Mouse (Mus musculus): ENCODE measurements around the gene Tcea3.

Gene Tcea3

GRCm38 (mm10) chr4:136247729-136248463 lies at the start of gene Tcea3:
Tcea3 (plus strand) TSS chr4:136247729.
- peak; percentile 81 to 90 for DNase-seq

GRCm38 (mm10) chr4:136198846-136199245 lies 48.7 kb upstream of the Tcea3 start:
- no peak for DNase-seq

GRCm38 (mm10) chr4:136199562-136200292 lies 47.8 kb upstream of the Tcea3 start:
- peak; percentile 58 to 62 for DNase-seq

- peak; percentile 65 to 88 for DNase-seq
Measured at GRCm38 (mm10) chr4:136202509-136202908, 45.0 kb upstream of the Tcea3 start.

- peak; percentile 48 to 58 for DNase-seq
Measured at GRCm38 (mm10) chr4:136204775-136205174, 42.8 kb upstream of the Tcea3 start.

- peak; percentile 99 to 100 for DNase-seq
Measured at GRCm38 (mm10) chr4:136206033-136206893, 41.3 kb upstream of the Tcea3 start, which contains the start of gene Asap3. Asap3 (plus strand) TSS chr4:136206365.

GRCm38 (mm10) chr4:136206943-136207342 lies 40.6 kb upstream of the Tcea3 start:
- no peak for DNase-seq

GRCm38 (mm10) chr4:136210931-136211330 lies 36.6 kb upstream of the Tcea3 start:
- no peak for DNase-seq

GRCm38 (mm10) chr4:136213629-136214028 lies 33.9 kb upstream of the Tcea3 start:
- DNase-seq, result peak; percentile 86 to 88

- peak in 1 of 2 experiments; percentile 19 for DNase-seq
Measured at GRCm38 (mm10) chr4:136214828-136215227, 32.7 kb upstream of the Tcea3 start.

GRCm38 (mm10) chr4:136215576-136215975 lies 32.0 kb upstream of the Tcea3 start:
- peak; percentile 60 to 65 for DNase-seq

- DNase-seq, result no peak
Measured at GRCm38 (mm10) chr4:136217063-136217462, 30.5 kb upstream of the Tcea3 start.

- peak; percentile 66 to 76 for DNase-seq
Measured at GRCm38 (mm10) chr4:136218595-136219214, 28.8 kb upstream of the Tcea3 start.

GRCm38 (mm10) chr4:136220133-136220775 lies 27.3 kb upstream of the Tcea3 start:
- DNase-seq, result no peak

- no peak for DNase-seq
Measured at GRCm38 (mm10) chr4:136223549-136224239, 23.8 kb upstream of the Tcea3 start.

- DNase-seq, result no peak
Measured at GRCm38 (mm10) chr4:136224240-136224559, 23.3 kb upstream of the Tcea3 start.

- DNase-seq, result no peak
Measured at GRCm38 (mm10) chr4:136224677-136225460, 22.7 kb upstream of the Tcea3 start.

GRCm38 (mm10) chr4:136227408-136227807 lies 20.1 kb upstream of the Tcea3 start:
- no peak for DNase-seq

- DNase-seq, result no peak
Measured at GRCm38 (mm10) chr4:136228640-136229039, 18.9 kb upstream of the Tcea3 start.

- no peak for DNase-seq
Measured at GRCm38 (mm10) chr4:136238669-136239068, 8.9 kb upstream of the Tcea3 start.

- no peak for DNase-seq
Measured at GRCm38 (mm10) chr4:136239111-136239510, 8.4 kb upstream of the Tcea3 start.

Measured in kidney, postnatal 36 days (tissue).